Mouse (Mus musculus) kidney, embryonic 14.5 days (tissue): ENCODE data around the gene Prkd3. TPM values are rescaled to one million over a fixed set of nuclear protein-coding genes. Genes with fewer than 3 reads are reported as not detected.

Experiments used
- ATAC-seq: fragments of 200-750 bp; cut with Nextera tagmentation; 2 replicates; pipeline ENCODE4 v1.8.0; 2017; ENCODE audit warnings: moderate number of reproducible peaks, mild to moderate bottlenecking, moderate TSS enrichment, moderate library complexity; ENCODE audit not compliant: low FRiP score, low TSS enrichment
- H3K27ac ChIP-seq: fragments of 300-500 bp; sonication (generic); 2 replicates; pipeline ENCODE4 v1.5.1; 2014; ENCODE audit warnings: low read depth, mild to moderate bottlenecking, low read length, moderate library complexity, mixed read lengths
- H3K27me3 ChIP-seq: fragments of 300-500 bp; sonication (generic); 2 replicates; pipeline ENCODE4 v1.6.1; 2014; ENCODE audit warnings: mild to moderate bottlenecking, low read length; ENCODE audit not compliant: control insufficient read depth, insufficient read depth
- H3K36me3 ChIP-seq: fragments of 300-500 bp; sonication (generic); 2 replicates; pipeline ENCODE4 v1.6.1; 2014; ENCODE audit warnings: low read length, mixed read lengths; ENCODE audit not compliant: control insufficient read depth, insufficient read depth
- H3K4me1 ChIP-seq: fragments of 300-500 bp; sonication (generic); 2 replicates; pipeline ENCODE4 v1.6.1; 2014; ENCODE audit warnings: low read length, mixed read lengths; ENCODE audit not compliant: control insufficient read depth, insufficient read depth
- H3K4me2 ChIP-seq: fragments of 300-500 bp; sonication (generic); replicated peaks from 2 replicates; pipeline ENCODE4 v1.6.1; 2014; ENCODE audit warnings: low read depth, mild to moderate bottlenecking, low read length
- H3K4me3 ChIP-seq: fragments of 300-500 bp; sonication (generic); 2 replicates; pipeline ENCODE4 v1.5.1; 2014; ENCODE audit warnings: mild to moderate bottlenecking, low read length
- H3K9ac ChIP-seq: fragments of 300-500 bp; sonication (generic); 2 replicates; pipeline ENCODE4 v1.6.1; 2014; ENCODE audit warnings: low read depth, mild to moderate bottlenecking, low read length, moderate library complexity
- H3K9me3 ChIP-seq: fragments of 300-500 bp; sonication (generic); 2 replicates; pipeline ENCODE4 v1.6.1; 2016; ENCODE audit warnings: low read length; ENCODE audit not compliant: control insufficient read depth
- WGBS: fragments of 180-500 bp; shearing (Covaris S2); extraction: QIAGEN DNeasy Blood & Tissue Kit; methylation state at CpG from one replicate; pipeline ENCODE4 v1.1.7; 2014; 5-methylcytosine and 5-hydroxymethylcytosine counted together
- polyA plus RNA-seq: library from polyadenylated mRNA; unstranded; fragments of >200 nt; fragmentation: Nextera tagmentation; extraction: Ambion mirVana; gene quantifications from 2 replicates; pipeline ENCODE4 v1.2.1, GENCODE M21; 2014

Gene Prkd3
- polyA plus RNA-seq, 1 experiment from 2014 or later, result 45.0 TPM

DNA sequence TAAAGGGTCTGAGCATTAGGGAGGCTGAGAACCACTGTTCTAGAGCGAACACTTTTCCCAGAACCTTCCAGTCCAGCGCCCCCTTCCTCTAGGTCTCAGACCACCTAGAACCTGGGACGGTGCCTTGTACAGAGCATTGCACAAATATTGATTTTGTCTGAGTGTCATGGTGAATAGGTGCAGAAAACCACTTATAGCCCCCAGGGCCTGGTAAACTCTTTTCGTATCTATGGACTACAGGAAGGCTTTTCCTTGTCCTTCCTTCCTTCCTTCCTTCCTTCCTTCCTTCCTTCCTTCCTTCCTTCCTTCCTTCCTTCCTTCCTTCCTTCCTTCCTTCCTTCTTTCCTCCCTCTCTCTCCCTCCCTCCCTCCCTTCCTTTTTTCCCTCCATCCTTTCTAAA lies 31.0 kb upstream of the Prkd3 start, which contains the start of gene Qpct:
TSS of gene Qpct (plus strand) at position 301 of the 400 bp plus-strand sequence.
- Histone ChIP-seq H3K4me3 (peak within 1 kb of the TSS; percentile 52), H3K9me3 (no peaks in the 10 kb centered on the region), H3K27ac (no peak within 1 kb of the TSS), H3K4me1 (no peaks in the 10 kb centered on the region), H3K36me3 (no peaks in the 10 kb centered on the region), H3K27me3 (peaks cover 23% of the 10 kb centered on the region), H3K9ac (peak within 1 kb of the TSS; percentile 51), H3K4me2 (peak within 1 kb of the TSS; percentile 96)
- WGBS, result 63% methylated on average over 4 of the region's 4 CpGs
- ATAC-seq, result no peak

GRCm38 (mm10) chr17:79043705-79044104 lies 23.1 kb upstream of the Prkd3 start:
- ATAC-seq, result no peak
- Histone ChIP-seq H3K36me3 (no peaks in the 10 kb centered on the region), H3K27me3 (no peaks in the 10 kb centered on the region), H3K4me2 (no peak overlapping the region), H3K9ac (no peak overlapping the region), H3K4me3 (no peak overlapping the region), H3K27ac (no peak overlapping the region), H3K4me1 (no peaks in the 10 kb centered on the region), H3K9me3 (no peaks in the 10 kb centered on the region)
- WGBS, result 89% methylated on average over 2 of the region's 2 CpGs

- Histone ChIP-seq H3K27me3 (no peaks in the 10 kb centered on the region), H3K27ac (no peak overlapping the region), H3K4me2 (no peak overlapping the region), H3K4me3 (no peak overlapping the region), H3K9me3 (no peaks in the 10 kb centered on the region), H3K4me1 (no peaks in the 10 kb centered on the region), H3K36me3 (no peaks in the 10 kb centered on the region), H3K9ac (no peak overlapping the region)
- ATAC-seq, result no peak
Measured at GRCm38 (mm10) chr17:79039660-79040059, 19.0 kb upstream of the Prkd3 start.

GRCm38 (mm10) chr17:79032782-79033181 lies 12.2 kb upstream of the Prkd3 start:
- no peak overlapping the region for H3K4me2 ChIP-seq
- no peak overlapping the region for H3K4me3 ChIP-seq
- no peaks in the 10 kb centered on the region for H3K4me1 ChIP-seq
- no peaks in the 10 kb centered on the region for H3K27me3 ChIP-seq
- WGBS, result 83% methylated on average over 4 of the region's 4 CpGs
- 0 out of 2 replicates have a peak, but pooled peaks have one; percentile 32 for ATAC-seq
- no peak overlapping the region for H3K9ac ChIP-seq
- H3K36me3 ChIP-seq, result no peaks in the 10 kb centered on the region
- H3K9me3 ChIP-seq, result no peaks in the 10 kb centered on the region
- no peak overlapping the region for H3K27ac ChIP-seq

GRCm38 (mm10) chr17:79031569-79031968 lies 11.0 kb upstream of the Prkd3 start:
- Histone ChIP-seq H3K4me1 (no peaks in the 10 kb centered on the region), H3K27me3 (no peaks in the 10 kb centered on the region), H3K9ac (no peak overlapping the region), H3K36me3 (no peaks in the 10 kb centered on the region), H3K4me2 (no peak overlapping the region), H3K4me3 (no peak overlapping the region), H3K27ac (no peak overlapping the region), H3K9me3 (no peaks in the 10 kb centered on the region)
- ATAC-seq, result no peak
- WGBS, result 92% methylated on average over 5 of the region's 5 CpGs

DNA sequence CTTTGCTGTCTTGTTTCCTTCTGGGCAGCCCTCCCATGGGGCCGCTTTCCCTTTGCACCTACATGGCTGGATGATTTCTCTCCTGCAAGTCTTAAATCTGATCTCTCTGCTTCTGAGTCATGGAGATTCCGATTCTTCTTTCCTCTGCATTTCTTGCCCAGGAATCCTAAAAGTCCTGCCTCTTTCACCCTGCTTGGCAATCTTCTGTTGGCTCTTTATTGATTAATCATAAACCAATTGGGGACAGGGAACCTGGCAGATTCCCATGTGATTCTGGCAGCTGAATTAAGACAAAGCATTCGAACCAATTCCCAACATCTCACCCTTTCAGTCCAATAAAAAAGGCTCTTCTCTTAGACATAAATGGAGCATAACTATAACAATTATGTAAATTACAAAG lies 8.6 kb upstream of the Prkd3 start:
- no peak for ATAC-seq
- 70% methylated on average over 3 of the region's 3 CpGs for WGBS

GRCm38 (mm10) chr17:79024544-79024943 lies 3.9 kb upstream of the Prkd3 start:
- Histone ChIP-seq H3K4me1 (peaks cover under 1% of the 10 kb centered on the region; the same call in 1 of the 2 replicates), H3K36me3 (no peaks in the 10 kb centered on the region), H3K9ac (no peak overlapping the region), H3K27me3 (no peaks in the 10 kb centered on the region; the same call in 1 of the 2 replicates), H3K4me3 (no peak overlapping the region), H3K9me3 (no peaks in the 10 kb centered on the region), H3K27ac (no peak overlapping the region), H3K4me2 (no peak overlapping the region)
- WGBS, result 78% methylated on average over 4 of the region's 4 CpGs
- ATAC-seq, result no peak

More for the DNA sequence above, 8.6 kb upstream of the Prkd3 start:
- Histone ChIP-seq H3K4me2 (no peak overlapping the region), H3K4me1 (no peaks in the 10 kb centered on the region), H3K4me3 (no peak overlapping the region), H3K27me3 (no peaks in the 10 kb centered on the region; the same call in 1 of the 2 replicates), H3K9ac (no peak overlapping the region), H3K27ac (no peak overlapping the region), H3K36me3 (no peaks in the 10 kb centered on the region), H3K9me3 (no peaks in the 10 kb centered on the region)

- Histone ChIP-seq H3K9ac (no peak overlapping the region), H3K27me3 (no peaks in the 10 kb centered on the region; the same call in 1 of the 2 replicates), H3K27ac (no peak overlapping the region), H3K9me3 (no peaks in the 10 kb centered on the region), H3K36me3 (no peaks in the 10 kb centered on the region), H3K4me1 (peaks cover 18% of the 10 kb centered on the region), H3K4me3 (no peak overlapping the region), H3K4me2 (no peak overlapping the region)
- ATAC-seq, result no peak
- 17% methylated on average over 3 of the region's 3 CpGs for WGBS
Measured at GRCm38 (mm10) chr17:79022746-79023145, 2.1 kb upstream of the Prkd3 start.

GRCm38 (mm10) chr17:79020984-79021335 lies 344 bp upstream of the Prkd3 start:
- peak overlapping the region; percentile 90 for H3K9ac ChIP-seq
- peak overlapping the region; percentile 83; the same call in 1 of the 2 replicates for H3K27ac ChIP-seq
- peaks cover 21% of the 10 kb centered on the region for H3K4me1 ChIP-seq
- H3K27me3 ChIP-seq, result no peaks in the 10 kb centered on the region; the same call in 1 of the 2 replicates
- peak; percentile 68 for ATAC-seq
- peak overlapping the region; percentile 87 for H3K4me3 ChIP-seq
- under 1% methylated on average over 24 of the region's 24 CpGs for whole genome bisulfite sequencing
- H3K36me3 ChIP-seq, result no peaks in the 10 kb centered on the region
- H3K4me2 ChIP-seq, result peak overlapping the region; percentile 74
- H3K9me3 ChIP-seq, result no peaks in the 10 kb centered on the region
